Mouse (Mus musculus) urinary bladder, postnatal 0 days (tissue): Measurements from ENCODE around the gene Teddm3. TPM values are rescaled to one million over a fixed set of nuclear protein-coding genes. Genes with fewer than 3 reads are reported as not detected.

ENCODE experiments used
- polyA plus RNA-seq: library from polyadenylated mRNA; unstranded; fragments of >200 nt; fragmentation: Nextera tagmentation; extraction: Ambion mirVana; gene quantifications from 2 replicates; pipeline ENCODE4 v1.2.1, GENCODE M21; 2015

Gene Teddm3
- not detected in 2 replicates for polyA plus RNA-seq

DNA sequence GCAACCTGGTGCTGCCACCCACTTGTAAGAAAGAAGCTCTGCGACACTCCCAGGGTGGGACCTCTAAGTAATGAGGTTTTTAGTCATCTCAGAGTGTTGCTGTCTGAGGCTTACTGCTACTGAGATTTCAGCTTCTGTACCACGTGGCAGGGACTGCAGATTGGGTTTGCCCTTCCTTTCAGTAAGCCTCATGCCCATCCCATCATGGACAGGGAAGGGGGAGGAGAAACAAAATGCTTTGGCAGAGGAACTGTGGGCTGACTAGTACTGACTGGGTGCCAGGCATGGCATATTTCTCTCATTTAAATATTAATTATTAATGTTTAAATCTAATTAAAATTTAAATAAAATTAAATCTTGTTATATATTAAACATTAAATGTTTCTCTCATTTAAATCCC lies at the start of gene Teddm3:
TSS of gene Teddm3 (minus strand) at position 101 of the 400 bp plus-strand sequence.

Other genes starting within 250 kb of the Teddm3 start
- 11.9 and 12.1 TPM in 2 replicates for gene Ephb3, start 50.8 kb upstream of the Teddm3 start, polyA plus RNA-seq